Mouse (Mus musculus) myocyte (in vitro differentiated cells): ENCODE data around the gene Trim65. TPM values are rescaled to one million over a fixed set of nuclear protein-coding genes. Genes with fewer than 3 reads are reported as not detected.
"Not testable (repeated sequence)": the region's sequence is repeated elsewhere in the genome, so short reads cannot be mapped to it uniquely, and the experiment has no call there.

Source experiments
- H3K27me3 ChIP-seq: one replicate; pipeline ENCODE4 v1.6.1; 2011; ENCODE audit not compliant: control insufficient read depth, insufficient read depth, insufficient read length
- H3K36me3 ChIP-seq: one replicate; pipeline ENCODE4 v1.6.1; 2011; ENCODE audit not compliant: control insufficient read depth, insufficient read depth
- H3K4me2 ChIP-seq: one replicate; pipeline ENCODE4 v1.6.1; 2011; ENCODE audit warnings: low read depth, control low read depth
- H3K4me3 ChIP-seq: one replicate; pipeline ENCODE4 v1.5.1; 2011; ENCODE audit warnings: mild to moderate bottlenecking, control low read depth, moderate library complexity
- H3K79me2 ChIP-seq: one replicate; pipeline ENCODE4 v1.6.1; 2011; ENCODE audit not compliant: control insufficient read depth, insufficient read depth
- H3ac ChIP-seq: one replicate; pipeline ENCODE4 v1.6.1; 2011; ENCODE audit not compliant: control insufficient read depth, insufficient read length
- CEBPB ChIP-seq: IDR thresholded peaks from 2 replicates; pipeline ENCODE4 v1.6.1; 2011; ENCODE audit warnings: mild to moderate bottlenecking, moderate library complexity; ENCODE audit not compliant: poor library complexity, insufficient read depth, severe bottlenecking
- E2F4 ChIP-seq: IDR thresholded peaks from one replicate; pipeline ENCODE4 v1.6.1; 2011; ENCODE audit warnings: mild to moderate bottlenecking, control low read depth, moderate library complexity; ENCODE audit not compliant: insufficient read depth
- MAX ChIP-seq: IDR thresholded peaks from one replicate; pipeline ENCODE4 v1.6.1; 2011; ENCODE audit warnings: low read depth, mild to moderate bottlenecking, control low read depth
- MYOD1 ChIP-seq, 3 experiments: IDR thresholded peaks; one replicate each; pipeline ENCODE4 v1.6.1; 2011; ENCODE audit warnings: control low read depth in 2 of 3, low read depth in 2 of 3, mild to moderate bottlenecking in 2 of 3, moderate library complexity in 1 of 3; ENCODE audit not compliant: insufficient read length in 2 of 3, control insufficient read depth in 1 of 3
- MYOG ChIP-seq, 3 experiments: IDR thresholded peaks; one replicate each; pipeline ENCODE4 v1.6.1; 2011; ENCODE audit warnings: control low read depth in 2 of 3, low read depth in 2 of 3, mild to moderate bottlenecking in 2 of 3; ENCODE audit not compliant: insufficient read length in 2 of 3, control insufficient read depth in 1 of 3, insufficient read depth in 1 of 3
- POLR2A ChIP-seq: IDR thresholded peaks from one replicate; pipeline ENCODE4 v1.6.1; 2011; ENCODE audit warnings: low read depth, mild to moderate bottlenecking, control low read depth, moderate library complexity; ENCODE audit not compliant: insufficient read length
- POLR2AphosphoS2 ChIP-seq: IDR thresholded peaks from one replicate; pipeline ENCODE4 v1.6.1; 2011; ENCODE audit warnings: low read depth, control low read depth; ENCODE audit not compliant: insufficient read length
- REST ChIP-seq: IDR thresholded peaks from one replicate; pipeline ENCODE4 v1.6.1; 2011; ENCODE audit warnings: mild to moderate bottlenecking, control low read depth, moderate library complexity; ENCODE audit not compliant: insufficient read depth, insufficient read length
- SRF ChIP-seq: IDR thresholded peaks from one replicate; pipeline ENCODE4 v1.6.1; 2011; ENCODE audit warnings: low read depth; ENCODE audit not compliant: control insufficient read depth, insufficient read length
- TCF12 ChIP-seq: IDR thresholded peaks from one replicate; pipeline ENCODE4 v1.6.1; 2011; ENCODE audit warnings: mild to moderate bottlenecking, control low read depth; ENCODE audit not compliant: poor library complexity, insufficient read depth, severe bottlenecking
- TCF3 ChIP-seq: IDR thresholded peaks from one replicate; pipeline ENCODE4 v1.6.1; 2011; ENCODE audit warnings: low read depth, control low read depth; ENCODE audit not compliant: insufficient read length
- USF1 ChIP-seq: IDR thresholded peaks from one replicate; pipeline ENCODE4 v1.6.1; 2011; ENCODE audit warnings: low read depth, mild to moderate bottlenecking, control low read depth, moderate library complexity
- polyA plus RNA-seq: library from polyadenylated mRNA; unstranded; fragments of >200 nt; fragmentation: generic; extraction: Trizol; gene quantifications from one replicate; pipeline ENCODE4 v1.2.1, GENCODE M21; 2012; ENCODE audit warnings: missing spikeins

Trim65 gene
- polyA plus RNA-seq, 1 experiment = 1.9 TPM

DNA sequence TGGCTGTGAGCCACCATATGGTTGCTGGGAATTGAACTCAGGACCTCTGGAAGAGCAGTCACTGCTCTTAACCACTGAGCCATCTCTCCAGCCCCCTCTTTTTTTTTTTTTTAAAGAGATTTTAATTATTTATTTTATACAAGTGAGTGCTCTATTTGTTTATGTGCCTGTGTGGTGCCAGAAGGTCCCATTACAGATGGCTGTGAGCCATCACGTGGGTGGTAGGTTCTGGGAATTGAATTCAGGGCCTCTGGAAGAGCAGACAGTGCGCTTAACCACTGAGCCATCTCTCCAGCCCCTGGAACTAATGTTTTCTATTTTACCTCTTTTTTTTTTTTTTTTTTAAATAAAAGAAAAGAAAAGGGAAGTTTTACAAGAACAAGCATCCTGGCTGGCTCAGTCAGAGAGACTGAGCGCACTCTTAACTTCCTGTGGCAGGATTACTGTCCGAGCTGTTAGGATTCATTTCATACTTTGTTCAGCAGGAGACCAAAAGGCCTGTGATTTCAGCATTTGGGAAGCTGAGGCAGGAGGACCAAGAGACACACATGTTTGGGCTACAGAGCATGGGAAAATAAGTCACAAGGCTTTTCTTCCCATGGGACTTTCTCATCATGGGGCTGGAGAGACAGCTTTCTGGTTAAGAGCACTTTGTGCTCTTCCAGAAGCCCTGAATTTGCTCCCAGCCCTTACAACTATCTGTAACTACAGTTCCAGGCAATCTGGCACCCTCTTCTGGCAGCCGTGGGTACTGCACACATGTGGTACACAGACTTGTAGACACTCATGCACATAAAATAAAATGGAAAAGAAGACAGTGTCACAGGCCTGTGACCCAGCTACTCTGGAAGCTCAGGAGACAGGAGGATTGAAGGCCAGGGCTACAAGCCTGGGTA, 34.5 kb downstream of the Trim65 start:
- Histone ChIP-seq H3K36me3 (no peaks in the 10 kb centered on the region), H3K4me2 (no peak overlapping the region), H3K27me3 (no peaks in the 10 kb centered on the region), H3ac (no peak overlapping the region), H3K79me2 (no peaks in the 10 kb centered on the region), H3K4me3 (no peak overlapping the region)
- TF ChIP-seq MYOD1 (IDR thresholded peaks at IDR 0.05; ENCODE audit: control insufficient read depth in 1 of 3, insufficient read length in 2 of 3, low read depth in 2 of 3) (no peak), TCF12 (no peak), MAX (no peak), E2F4 (no peak), REST (no peak), POLR2A (no peak), SRF (no peak), MYOG (IDR thresholded peaks at IDR 0.05; ENCODE audit: control insufficient read depth in 1 of 3, insufficient read depth in 1 of 3, insufficient read length in 2 of 3, low read depth in 2 of 3) (no peak), POLR2AphosphoS2 (no peak), TCF3 (no peak), USF1 (no peak)

- no peak overlapping the region for H3K4me2 ChIP-seq
- H3K4me3 ChIP-seq = no peak overlapping the region
- no peaks in the 10 kb centered on the region for H3K36me3 ChIP-seq
- H3K27me3 ChIP-seq = no peaks in the 10 kb centered on the region
- H3ac ChIP-seq = no peak overlapping the region
- H3K79me2 ChIP-seq = no peaks in the 10 kb centered on the region
- TF ChIP-seq MYOD1 (IDR thresholded peaks at IDR 0.05; ENCODE audit: control insufficient read depth in 1 of 3, insufficient read length in 2 of 3, low read depth in 2 of 3) (peak in 1 of 3 experiments; percentile 16), CEBPB (no peak)
These were observed 35.4 kb downstream of the Trim65 start for GRCm38 (mm10) chr11:116095573-116095972.

DNA sequence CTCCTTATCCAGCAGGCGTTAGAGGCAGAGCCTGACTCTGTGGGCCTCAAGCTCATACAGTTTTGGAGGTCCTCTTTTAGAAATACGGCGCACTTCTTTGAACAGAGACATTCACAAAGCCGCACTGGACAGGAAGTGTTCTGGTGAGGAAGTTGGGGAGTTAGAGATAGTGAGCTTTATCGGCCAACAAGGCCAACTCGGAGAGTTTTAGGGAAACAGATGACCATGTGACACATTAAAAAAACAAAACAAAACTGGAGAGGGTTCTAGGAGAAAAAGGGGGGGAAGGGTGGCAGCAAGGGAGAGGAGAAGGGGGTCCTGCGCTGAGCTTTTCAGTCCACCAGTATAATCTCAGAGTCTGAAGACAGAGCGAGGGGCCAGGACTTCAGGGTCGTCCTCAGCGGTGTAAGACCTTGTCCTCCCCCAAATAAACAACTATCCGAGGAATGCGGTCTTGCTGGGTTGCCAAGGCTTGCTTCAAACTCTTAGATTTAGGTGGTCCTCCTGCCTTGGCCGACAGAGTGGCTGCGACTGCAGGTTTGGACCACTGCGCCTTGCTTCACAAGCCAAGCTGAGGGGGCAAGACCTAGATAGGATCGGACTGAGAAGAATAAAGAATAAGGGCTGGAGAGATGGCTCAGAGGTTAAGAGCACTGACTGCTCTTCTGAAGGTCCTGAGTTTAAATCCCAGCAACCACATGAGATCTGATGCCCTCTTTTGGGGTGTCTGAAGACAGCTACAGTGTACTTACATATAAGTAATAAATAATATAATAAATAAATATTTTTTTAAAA, 37.0 kb downstream of the Trim65 start:
- H3ac ChIP-seq = no peak overlapping the region
- no peaks in the 10 kb centered on the region for H3K79me2 ChIP-seq
- no peaks in the 10 kb centered on the region for H3K36me3 ChIP-seq
- H3K4me2 ChIP-seq = no peak overlapping the region
- no peak overlapping the region for H3K4me3 ChIP-seq
- TF ChIP-seq TCF3 (no peak), SRF (no peak), TCF12 (no peak), POLR2AphosphoS2 (no peak), CEBPB (no peak), USF1 (no peak), REST (no peak), MAX (no peak), E2F4 (no peak), POLR2A (no peak), MYOG (IDR thresholded peaks at IDR 0.05; ENCODE audit: control insufficient read depth in 1 of 3, insufficient read depth in 1 of 3, insufficient read length in 2 of 3, low read depth in 2 of 3) (no peak), MYOD1 (IDR thresholded peaks at IDR 0.05; ENCODE audit: control insufficient read depth in 1 of 3, insufficient read length in 2 of 3, low read depth in 2 of 3) (no peak)
- no peaks in the 10 kb centered on the region for H3K27me3 ChIP-seq

GRCm38 (mm10) chr11:116092959-116093358, 38.0 kb downstream of the Trim65 start:
- H3K4me3 ChIP-seq, H3ac ChIP-seq, H3K27me3 ChIP-seq, H3K79me2 ChIP-seq, H3K4me2 ChIP-seq, H3K36me3 ChIP-seq: not testable (repeated sequence)

GRCm38 (mm10) chr11:116091591-116091990, 39.3 kb downstream of the Trim65 start:
- no peak overlapping the region for H3ac ChIP-seq
- H3K27me3 ChIP-seq = no peaks in the 10 kb centered on the region

More at GRCm38 (mm10) chr11:116091591-116091990, 39.3 kb downstream of the Trim65 start:
- H3K79me2 ChIP-seq = no peaks in the 10 kb centered on the region
- TF ChIP-seq MAX (no peak), MYOG (IDR thresholded peaks at IDR 0.05; ENCODE audit: control insufficient read depth in 1 of 3, insufficient read depth in 1 of 3, insufficient read length in 2 of 3, low read depth in 2 of 3) (no peak), TCF3 (no peak), REST (no peak), CEBPB (no peak), TCF12 (no peak), MYOD1 (IDR thresholded peaks at IDR 0.05; ENCODE audit: control insufficient read depth in 1 of 3, insufficient read length in 2 of 3, low read depth in 2 of 3) (no peak), E2F4 (no peak), SRF (no peak), POLR2AphosphoS2 (no peak), USF1 (no peak), POLR2A (no peak)
- H3K4me2 ChIP-seq = no peak overlapping the region
- no peaks in the 10 kb centered on the region for H3K36me3 ChIP-seq
- no peak overlapping the region for H3K4me3 ChIP-seq
